Mouse (Mus musculus): ENCODE measurements around the gene Teddm2. TPM values are rescaled to one million over a fixed set of nuclear protein-coding genes. Genes with fewer than 3 reads are reported as not detected.

Teddm2 gene
- polyA plus RNA-seq, 1 experiment from 2014 or later: 0.31 TPM

DNA sequence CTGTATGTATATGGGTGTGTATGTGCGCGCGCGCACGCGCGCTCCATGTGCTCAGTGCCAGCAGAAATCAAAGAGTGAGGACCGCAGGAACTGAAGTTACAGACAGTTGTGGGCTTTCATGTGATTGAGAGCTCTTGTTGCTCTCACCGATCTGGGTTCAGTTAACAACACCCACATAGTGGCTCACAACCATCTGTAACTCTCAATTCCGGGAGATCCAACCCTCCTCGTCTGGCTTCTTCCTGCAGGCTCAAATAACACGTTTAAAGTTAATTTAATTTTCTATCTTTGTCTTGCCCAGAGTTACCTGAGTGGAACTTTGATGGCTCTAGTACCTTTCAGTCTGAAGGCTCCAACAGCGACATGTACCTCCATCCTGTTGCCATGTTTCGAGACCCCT lies 4.2 kb upstream of the Teddm2 start:
- Histone ChIP-seq H3K4me1 (replicated peaks) (peaks cover 8% of the 10 kb centered on the region), H3K4me2 (no peak overlapping the region), H3K36me3 (peaks cover 64% of the 10 kb centered on the region), H3K4me3 (no peak overlapping the region), H3K27ac (ENCODE audit: poor library complexity, severe bottlenecking) (no peak overlapping the region), H3K27me3 (replicated peaks) (no peaks in the 10 kb centered on the region), H3K9ac (no peak overlapping the region), H3K9me3 (replicated peaks) (no peaks in the 10 kb centered on the region)
- 95% methylated on average over 14 of the region's 14 CpGs for WGBS
- ATAC-seq (ENCODE audit: insufficient number of reproducible peaks, low FRiP score): no peak

GRCm38 (mm10) chr1:153903006-153903405 lies 3.0 kb upstream of the Teddm2 start:
- Histone ChIP-seq H3K9ac (no peak overlapping the region), H3K4me3 (no peak overlapping the region), H3K27me3 (replicated peaks) (no peaks in the 10 kb centered on the region), H3K4me1 (replicated peaks) (peaks cover 11% of the 10 kb centered on the region), H3K27ac (ENCODE audit: poor library complexity, severe bottlenecking) (no peak overlapping the region), H3K36me3 (peaks cover 52% of the 10 kb centered on the region), H3K4me2 (no peak overlapping the region), H3K9me3 (replicated peaks) (no peaks in the 10 kb centered on the region)
- 95% methylated on average over 13 of the region's 13 CpGs for WGBS
- ATAC-seq (ENCODE audit: insufficient number of reproducible peaks, low FRiP score): no peak

- Histone ChIP-seq H3K4me2 (peak overlapping the region; percentile 84), H3K4me1 (replicated peaks) (peaks cover 17% of the 10 kb centered on the region), H3K9ac (peak overlapping the region; percentile 87), H3K27ac (ENCODE audit: poor library complexity, severe bottlenecking) (peak overlapping the region; percentile 94), H3K9me3 (replicated peaks) (no peaks in the 10 kb centered on the region), H3K36me3 (peaks cover 33% of the 10 kb centered on the region), H3K4me3 (peak overlapping the region; percentile 80), H3K27me3 (replicated peaks) (no peaks in the 10 kb centered on the region)
- ATAC-seq (ENCODE audit: insufficient number of reproducible peaks, low FRiP score): no peak
- 2% methylated on average over 25 of the region's 25 CpGs for WGBS
These were observed 1.1 kb upstream of the Teddm2 start for GRCm38 (mm10) chr1:153900860-153901730.

- peak overlapping the region; percentile 94 for H3K27ac ChIP-seq (ENCODE audit: poor library complexity, severe bottlenecking)
- peaks cover 17% of the 10 kb centered on the region for H3K4me1 ChIP-seq (replicated peaks)
These were observed 353 bp upstream of the Teddm2 start for GRCm38 (mm10) chr1:153900381-153900780.

GRCm38 (mm10) chr1:153898989-153899730 lies 868 bp downstream of the Teddm2 start:
- ATAC-seq (ENCODE audit: insufficient number of reproducible peaks, low FRiP score): no peak; the same call in 1 of the 2 replicates
- peak overlapping the region; percentile 71 for H3K27ac ChIP-seq (ENCODE audit: poor library complexity, severe bottlenecking)
- 19% methylated on average over 22 of the region's 22 CpGs for WGBS

More at GRCm38 (mm10) chr1:153900381-153900780, 353 bp upstream of the Teddm2 start:
- peaks cover 28% of the 10 kb centered on the region for H3K36me3 ChIP-seq
- peak overlapping the region; percentile 84 for H3K4me2 ChIP-seq
- under 1% methylated on average over 34 of the region's 36 CpGs for WGBS
- no peaks in the 10 kb centered on the region for H3K27me3 ChIP-seq (replicated peaks)
- H3K9ac ChIP-seq: peak overlapping the region; percentile 87
- no peaks in the 10 kb centered on the region for H3K9me3 ChIP-seq (replicated peaks)
- ATAC-seq (ENCODE audit: insufficient number of reproducible peaks, low FRiP score): peak; percentile 63
- H3K4me3 ChIP-seq: peak overlapping the region; percentile 80

DNA sequence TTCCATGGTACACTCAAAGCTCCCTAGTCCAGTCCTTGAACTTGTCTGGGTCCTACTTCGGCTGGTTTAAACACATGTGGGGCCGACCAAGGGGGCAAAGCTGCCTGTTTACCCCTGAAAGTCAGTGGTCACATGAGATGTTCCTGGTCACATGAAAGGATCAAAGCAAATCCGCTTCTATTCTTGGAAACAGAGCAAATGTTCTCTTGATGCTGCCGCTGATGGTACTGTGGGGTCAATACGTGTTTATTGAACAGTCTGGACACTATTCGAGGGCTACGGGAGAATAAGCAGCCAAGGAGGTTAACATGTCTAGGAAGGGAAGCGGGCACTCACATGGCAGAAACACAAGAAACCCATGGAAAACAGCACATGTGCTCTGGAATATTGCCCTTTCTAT lies 2.8 kb downstream of the Teddm2 start:
- no peak for ATAC-seq (ENCODE audit: insufficient number of reproducible peaks, low FRiP score)
- Histone ChIP-seq H3K4me2 (no peak overlapping the region), H3K9me3 (replicated peaks) (no peaks in the 10 kb centered on the region), H3K4me1 (replicated peaks) (peaks cover 22% of the 10 kb centered on the region), H3K9ac (no peak overlapping the region), H3K27ac (ENCODE audit: poor library complexity, severe bottlenecking) (no peak overlapping the region), H3K36me3 (no peaks in the 10 kb centered on the region), H3K27me3 (replicated peaks) (peaks cover 7% of the 10 kb centered on the region), H3K4me3 (no peak overlapping the region)
- 75% methylated on average over 8 of the region's 8 CpGs for WGBS

More at GRCm38 (mm10) chr1:153898989-153899730, 868 bp downstream of the Teddm2 start:
- H3K4me2 ChIP-seq: peak overlapping the region; percentile 84
- no peaks in the 10 kb centered on the region for H3K9me3 ChIP-seq (replicated peaks)
- H3K36me3 ChIP-seq: peaks cover 16% of the 10 kb centered on the region
- peaks cover 20% of the 10 kb centered on the region for H3K4me1 ChIP-seq (replicated peaks)
- peak overlapping the region; percentile 70 for H3K9ac ChIP-seq
- H3K4me3 ChIP-seq: peak overlapping the region; percentile 80
- H3K27me3 ChIP-seq (replicated peaks): peaks cover 4% of the 10 kb centered on the region; the same call in 1 of the 2 replicates

- Histone ChIP-seq H3K9ac (no peak overlapping the region), H3K4me2 (no peak overlapping the region), H3K27me3 (replicated peaks) (peaks cover 7% of the 10 kb centered on the region), H3K9me3 (replicated peaks) (no peaks in the 10 kb centered on the region), H3K36me3 (no peaks in the 10 kb centered on the region), H3K4me3 (no peak overlapping the region), H3K4me1 (replicated peaks) (peaks cover 14% of the 10 kb centered on the region; the same call in 1 of the 2 replicates), H3K27ac (ENCODE audit: poor library complexity, severe bottlenecking) (no peak overlapping the region)
- 37% methylated on average over 5 of the region's 5 CpGs for WGBS
- no peak for ATAC-seq (ENCODE audit: insufficient number of reproducible peaks, low FRiP score)
These were observed 5.0 kb downstream of the Teddm2 start for GRCm38 (mm10) chr1:153894979-153895378.

GRCm38 (mm10) chr1:153894201-153894893 lies 5.7 kb downstream of the Teddm2 start:
- H3K4me1 ChIP-seq (replicated peaks): peaks cover 14% of the 10 kb centered on the region; the same call in 1 of the 2 replicates
- 46% methylated on average over 8 of the region's 8 CpGs for WGBS
- H3K4me2 ChIP-seq: no peak overlapping the region
- no peak for ATAC-seq (ENCODE audit: insufficient number of reproducible peaks, low FRiP score)
- no peak overlapping the region for H3K4me3 ChIP-seq
- peaks cover 7% of the 10 kb centered on the region for H3K27me3 ChIP-seq (replicated peaks)
- H3K27ac ChIP-seq (ENCODE audit: poor library complexity, severe bottlenecking): no peak overlapping the region
- H3K9ac ChIP-seq: no peak overlapping the region
- H3K9me3 ChIP-seq (replicated peaks): no peaks in the 10 kb centered on the region
- H3K36me3 ChIP-seq: no peaks in the 10 kb centered on the region

DNA sequence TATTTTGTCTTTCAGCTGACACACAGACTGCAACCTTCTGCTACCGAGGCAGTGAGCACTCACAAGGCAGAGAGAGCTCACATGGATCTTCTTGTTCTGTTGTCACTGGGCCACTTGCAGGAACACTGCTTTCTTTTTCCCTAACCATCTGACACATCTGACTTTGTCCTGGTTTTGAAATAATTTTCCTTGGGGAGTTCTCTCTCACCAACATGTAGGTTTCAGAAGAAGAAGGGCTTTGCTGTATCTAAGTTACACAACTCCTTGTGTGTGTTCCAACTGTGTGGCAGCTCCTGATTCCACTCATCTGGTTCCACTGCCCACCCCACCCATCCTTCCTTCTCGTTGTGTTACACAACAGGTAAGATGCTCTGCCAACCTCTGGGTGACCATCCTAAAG lies 6.3 kb downstream of the Teddm2 start:
- H3K27me3 ChIP-seq (replicated peaks): peaks cover 7% of the 10 kb centered on the region
- no peak overlapping the region for H3K9ac ChIP-seq
- WGBS: 58% methylated on average over 2 of the region's 2 CpGs
- H3K9me3 ChIP-seq (replicated peaks): no peaks in the 10 kb centered on the region
- no peak overlapping the region for H3K27ac ChIP-seq (ENCODE audit: poor library complexity, severe bottlenecking)
- no peak for ATAC-seq (ENCODE audit: insufficient number of reproducible peaks, low FRiP score)
- H3K4me2 ChIP-seq: no peak overlapping the region
- H3K36me3 ChIP-seq: no peaks in the 10 kb centered on the region
- no peak overlapping the region for H3K4me3 ChIP-seq
- H3K4me1 ChIP-seq (replicated peaks): peaks cover 11% of the 10 kb centered on the region; the same call in 1 of the 2 replicates

- Histone ChIP-seq H3K4me3 (no peak within 1 kb of the TSS), H3K4me1 (replicated peaks) (0 out of 2 replicates have a peak, but pooled peaks cover 5% of the 10 kb centered on the region), H3K27ac (ENCODE audit: poor library complexity, severe bottlenecking) (no peak within 1 kb of the TSS), H3K4me2 (no peak within 1 kb of the TSS), H3K9me3 (replicated peaks) (no peaks in the 10 kb centered on the region), H3K27me3 (replicated peaks) (peaks cover 7% of the 10 kb centered on the region), H3K9ac (no peak within 1 kb of the TSS), H3K36me3 (no peaks in the 10 kb centered on the region)
- no peak for ATAC-seq (ENCODE audit: insufficient number of reproducible peaks, low FRiP score)
- 56% methylated on average over 4 of the region's 4 CpGs for WGBS
These were observed 8.6 kb downstream of the Teddm2 start, which contains the start of gene Teddm1a for GRCm38 (mm10) chr1:153891442-153891841. Teddm1a (plus strand) TSS chr1:153891742.

Data from heart, embryonic 12.5 days (tissue).